Mouse (Mus musculus) embryonic facial prominence, embryonic 10.5 days (tissue): ENCODE measurements around the gene Fam229b. TPM values are rescaled to one million over a fixed set of nuclear protein-coding genes. Genes with fewer than 3 reads are reported as not detected.

Source experiments
- DNase-seq: peaks from one replicate; pipeline ENCODE4 v3.0.0-alpha.2; 2017; ENCODE audit warnings: low spot score
- H3K27ac ChIP-seq: fragments of 300-500 bp; sonication (generic); replicated peaks from 2 replicates; pipeline ENCODE4 v1.5.1; 2016; ENCODE audit warnings: mild to moderate bottlenecking
- H3K27me3 ChIP-seq: fragments of 300-500 bp; sonication (generic); replicated peaks from 2 replicates; pipeline ENCODE4 v1.6.1; 2016; ENCODE audit warnings: low read depth, mild to moderate bottlenecking; ENCODE audit not compliant: poor library complexity, severe bottlenecking
- H3K36me3 ChIP-seq: fragments of 300-500 bp; sonication (generic); replicated peaks from 2 replicates; pipeline ENCODE4 v1.6.1; 2016; ENCODE audit warnings: mild to moderate bottlenecking, moderate library complexity
- H3K4me1 ChIP-seq: fragments of 300-500 bp; sonication (generic); 2 replicates; pipeline ENCODE4 v1.6.1; 2016
- H3K4me3 ChIP-seq: fragments of 300-500 bp; sonication (generic); 2 replicates; pipeline ENCODE4 v1.5.1; 2016; ENCODE audit warnings: mild to moderate bottlenecking, moderate library complexity
- H3K9me3 ChIP-seq: fragments of 300-500 bp; sonication (generic); 2 replicates; pipeline ENCODE4 v1.6.1; 2016; ENCODE audit warnings: mild to moderate bottlenecking
- WGBS: fragments of 180-500 bp; shearing (Covaris S2); methylation state at CpG from one replicate; pipeline ENCODE4 v1.1.7; 2016; 5-methylcytosine and 5-hydroxymethylcytosine counted together
- polyA plus RNA-seq: library from polyadenylated mRNA; unstranded; fragments of >200 nt; fragmentation: Nextera tagmentation; extraction: Ambion mirVana; gene quantifications from 2 replicates; pipeline ENCODE4 v1.2.1, GENCODE M21; 2016

Gene Fam229b
- polyA plus RNA-seq, 1 experiment from 2014 or later = 10.8 TPM

DNA sequence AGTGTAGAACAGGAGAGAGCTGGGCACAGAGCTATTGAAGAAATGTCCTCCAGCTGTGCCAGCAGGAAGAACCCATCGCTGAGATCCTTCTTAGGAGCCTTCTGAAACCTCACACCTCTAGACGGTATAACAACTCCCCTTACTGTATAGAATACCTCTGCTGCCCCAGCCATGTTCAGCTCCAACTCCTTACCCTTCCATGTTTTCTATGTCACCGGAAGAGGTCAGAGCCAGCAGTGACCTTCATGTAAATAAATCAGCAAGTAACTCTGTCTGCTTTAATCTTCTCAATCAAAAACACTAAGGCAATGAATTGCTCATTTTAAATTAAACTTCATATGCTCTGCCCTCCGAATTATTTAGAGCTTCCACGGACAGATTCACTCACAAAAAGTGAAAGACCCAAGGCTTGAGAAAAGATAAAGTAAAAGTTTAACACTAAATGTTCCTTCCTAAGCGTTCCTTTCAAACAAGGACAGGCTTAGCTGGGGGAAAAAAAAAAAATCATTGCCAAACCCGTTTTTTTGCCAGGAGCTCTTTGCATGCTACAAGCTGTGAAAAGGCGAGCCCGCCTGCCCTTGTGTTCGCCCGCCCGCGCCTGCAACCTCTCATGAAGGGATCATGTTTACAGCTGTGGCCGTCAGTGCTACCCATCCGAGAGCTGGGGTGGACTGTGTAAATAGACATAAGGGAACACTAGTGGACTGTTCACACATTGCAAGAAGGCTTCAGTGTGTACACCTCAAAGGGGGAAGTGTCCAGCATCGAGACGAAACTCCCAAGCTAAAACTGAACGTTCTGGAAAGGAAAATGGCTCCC, 29.2 kb upstream of the Fam229b start:
- Histone ChIP-seq H3K4me3 (no peak overlapping the region), H3K36me3 (no peaks in the 10 kb centered on the region), H3K4me1 (peaks cover 27% of the 10 kb centered on the region), H3K27me3 (no peaks in the 10 kb centered on the region; the same call in 1 of the 2 replicates), H3K9me3 (no peaks in the 10 kb centered on the region), H3K27ac (no peak overlapping the region)
- 47% methylated on average over 18 of the region's 18 CpGs for WGBS
- DNase-seq = peak; percentile 53

DNA sequence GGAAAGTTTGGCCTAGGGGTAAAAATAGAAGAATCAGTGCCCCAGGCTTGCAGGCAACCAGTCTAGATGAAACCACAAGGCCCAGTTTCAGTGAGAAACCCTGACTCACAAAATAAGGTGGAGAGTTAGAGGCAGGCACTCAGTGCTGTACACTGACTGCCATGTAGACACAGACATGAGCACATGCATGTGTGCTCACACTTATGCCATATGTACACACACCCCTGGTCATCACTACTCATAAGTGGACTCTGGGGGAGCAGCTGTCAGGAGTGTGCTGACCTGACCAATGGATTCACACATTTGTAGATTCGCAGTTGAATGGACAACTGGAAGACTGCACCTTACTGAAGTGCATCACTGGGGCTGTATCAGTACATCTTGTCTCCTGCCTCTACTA, 27.7 kb upstream of the Fam229b start:
- DNase-seq = no peak
- Histone ChIP-seq H3K36me3 (no peaks in the 10 kb centered on the region), H3K27me3 (no peaks in the 10 kb centered on the region), H3K27ac (no peak overlapping the region), H3K9me3 (no peaks in the 10 kb centered on the region), H3K4me3 (no peak overlapping the region), H3K4me1 (peaks cover 23% of the 10 kb centered on the region)
- WGBS = 100% methylated on average over 1 of the region's 1 CpGs

DNA sequence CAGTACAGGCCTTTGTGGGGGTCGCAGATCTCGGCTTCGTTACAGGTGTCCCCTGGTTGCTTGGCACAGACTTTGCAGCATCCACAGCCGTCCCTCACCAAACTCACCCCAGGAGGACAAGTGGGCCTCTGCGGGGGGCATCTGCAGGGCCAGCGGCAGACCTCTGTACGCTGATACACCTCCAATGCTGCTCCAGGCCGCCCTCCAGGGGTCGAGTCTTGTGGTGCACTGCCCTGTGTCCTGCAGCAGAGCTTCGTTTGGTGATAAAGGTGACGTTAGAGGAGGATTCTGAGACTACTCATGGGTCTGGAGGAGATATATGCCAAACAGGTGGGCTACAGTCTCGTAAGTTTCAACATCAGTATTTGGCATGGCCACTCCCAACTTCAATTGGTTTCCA, 24.6 kb upstream of the Fam229b start:
- no peak overlapping the region for H3K4me3 ChIP-seq
- no peaks in the 10 kb centered on the region for H3K9me3 ChIP-seq
- H3K27me3 ChIP-seq = no peaks in the 10 kb centered on the region
- WGBS = 50% methylated on average over 12 of the region's 12 CpGs
- no peak for DNase-seq
- no peak overlapping the region for H3K27ac ChIP-seq
- H3K4me1 ChIP-seq = peaks cover 9% of the 10 kb centered on the region
- peaks cover 13% of the 10 kb centered on the region for H3K36me3 ChIP-seq

DNA sequence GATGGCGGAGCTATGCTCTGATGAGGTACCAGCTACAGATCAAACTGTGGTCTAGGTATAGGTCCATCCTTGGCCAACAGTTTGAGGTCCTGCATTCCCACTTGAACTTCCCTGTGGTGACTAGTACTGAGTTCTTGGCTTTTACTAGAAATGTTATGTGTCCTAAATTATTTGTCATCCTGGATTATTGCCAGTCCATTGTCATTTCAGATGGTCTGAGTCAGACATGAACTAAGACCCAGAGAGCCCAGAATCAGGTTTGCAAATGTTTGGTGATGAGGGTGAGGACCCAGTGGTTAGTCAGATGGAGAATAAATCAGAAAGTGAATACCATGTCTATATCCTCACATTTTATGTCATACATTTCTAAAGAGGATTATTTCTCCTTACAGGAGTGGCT, 23.6 kb upstream of the Fam229b start:
- WGBS = 91% methylated on average over 1 of the region's 1 CpGs

DNA sequence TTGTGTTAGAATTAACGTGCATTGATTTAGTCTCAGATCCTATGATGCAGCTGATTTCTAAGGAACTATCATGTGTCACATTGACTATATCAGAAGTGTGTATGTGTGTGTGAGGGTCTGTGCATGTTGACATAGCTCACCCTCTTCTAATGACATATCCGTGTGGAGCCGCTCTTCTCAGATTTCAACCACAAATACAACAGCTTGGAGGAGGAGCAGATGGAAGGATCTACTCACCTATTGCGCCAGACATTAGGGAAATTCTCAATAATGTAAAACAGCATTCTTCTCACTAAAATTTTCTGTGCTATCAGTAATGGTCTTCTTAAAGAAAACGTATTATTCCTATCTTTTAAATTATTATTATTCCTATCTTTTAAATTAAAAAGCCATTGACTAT, 23.0 kb upstream of the Fam229b start:
- no peaks in the 10 kb centered on the region for H3K27me3 ChIP-seq
- no peak overlapping the region for H3K4me3 ChIP-seq
- DNase-seq = no peak
- peaks cover 24% of the 10 kb centered on the region for H3K36me3 ChIP-seq
- 85% methylated on average over 5 of the region's 5 CpGs for WGBS
- H3K4me1 ChIP-seq = no peaks in the 10 kb centered on the region
- no peak overlapping the region for H3K27ac ChIP-seq
- no peaks in the 10 kb centered on the region for H3K9me3 ChIP-seq

More for the DNA sequence above, 23.6 kb upstream of the Fam229b start:
- H3K4me1 ChIP-seq = no peaks in the 10 kb centered on the region
- no peak for DNase-seq
- H3K27me3 ChIP-seq = no peaks in the 10 kb centered on the region
- H3K36me3 ChIP-seq = peaks cover 21% of the 10 kb centered on the region
- H3K27ac ChIP-seq = no peak overlapping the region
- no peaks in the 10 kb centered on the region for H3K9me3 ChIP-seq
- H3K4me3 ChIP-seq = no peak overlapping the region

DNA sequence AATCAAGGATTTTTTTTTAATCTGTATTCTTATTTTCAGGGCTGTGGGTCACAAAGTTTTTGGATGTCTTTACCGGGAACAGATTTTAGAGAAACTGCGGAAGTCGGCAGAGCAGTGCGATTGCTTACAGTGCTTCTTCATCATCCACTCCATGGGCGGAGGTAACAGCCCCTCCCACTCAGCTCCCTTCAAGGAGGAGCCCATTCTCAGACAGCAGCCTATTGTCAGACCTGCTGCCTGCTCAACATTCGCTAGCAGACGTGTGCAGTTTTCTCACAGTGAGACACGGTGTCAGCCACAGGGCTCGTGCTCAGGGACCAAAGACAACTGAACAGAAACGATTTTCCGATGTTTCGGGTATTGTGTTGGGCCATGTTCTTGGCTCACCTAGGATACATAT, 8.5 kb upstream of the Fam229b start:
- WGBS = 81% methylated on average over 12 of the region's 12 CpGs

DNA sequence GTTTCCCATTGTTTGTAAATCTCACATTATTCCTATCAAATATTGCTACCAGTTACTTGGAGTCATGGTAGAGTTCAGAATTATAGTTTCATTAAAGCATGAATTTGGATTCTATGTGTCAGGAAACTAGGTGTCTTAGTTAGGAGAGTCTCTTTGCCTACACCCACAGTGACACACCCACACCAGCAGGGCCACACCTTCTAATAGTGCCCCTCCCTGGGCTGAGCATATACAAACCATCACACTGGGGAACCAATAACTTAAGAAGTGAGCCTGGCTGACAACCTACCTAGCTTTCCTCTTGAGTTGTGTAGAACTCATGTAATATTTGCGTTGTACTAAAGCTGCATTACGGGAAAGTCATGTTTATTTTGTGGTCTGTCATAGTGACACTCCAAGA, 7.7 kb upstream of the Fam229b start:
- 96% methylated on average over 2 of the region's 2 CpGs for WGBS
- no peak for DNase-seq
- Histone ChIP-seq H3K4me1 (peaks cover 7% of the 10 kb centered on the region), H3K36me3 (peaks cover 99% of the 10 kb centered on the region), H3K27ac (no peak overlapping the region), H3K4me3 (no peak overlapping the region), H3K27me3 (no peaks in the 10 kb centered on the region), H3K9me3 (no peaks in the 10 kb centered on the region)

More for the DNA sequence above, 8.5 kb upstream of the Fam229b start:
- no peak overlapping the region for H3K4me3 ChIP-seq
- H3K27me3 ChIP-seq = no peaks in the 10 kb centered on the region
- no peak for DNase-seq
- H3K4me1 ChIP-seq = no peaks in the 10 kb centered on the region
- H3K9me3 ChIP-seq = no peaks in the 10 kb centered on the region
- H3K27ac ChIP-seq = no peak overlapping the region
- H3K36me3 ChIP-seq = peaks cover 99% of the 10 kb centered on the region

DNA sequence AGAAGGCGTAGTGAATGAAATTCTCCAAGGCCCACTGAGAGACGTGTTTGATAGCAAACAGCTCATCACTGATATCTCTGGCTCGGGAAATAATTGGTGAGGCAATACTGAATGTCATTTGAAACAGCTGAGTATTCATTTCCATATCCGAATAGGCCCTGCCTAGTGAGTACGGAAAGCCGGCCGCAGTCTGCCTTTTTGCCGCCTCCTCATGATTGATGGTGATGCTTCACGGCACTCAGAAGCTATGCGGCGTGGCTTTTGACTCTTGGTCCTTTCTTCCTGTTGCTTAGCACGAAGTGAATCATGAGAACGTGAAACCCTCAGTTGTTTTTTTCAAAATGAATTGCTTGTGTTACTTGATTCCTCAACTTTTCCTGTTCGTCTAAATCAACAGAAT, 7.1 kb upstream of the Fam229b start:
- Histone ChIP-seq H3K4me1 (peaks cover 12% of the 10 kb centered on the region), H3K27ac (no peak overlapping the region), H3K4me3 (no peak overlapping the region), H3K9me3 (no peaks in the 10 kb centered on the region), H3K27me3 (no peaks in the 10 kb centered on the region), H3K36me3 (peaks cover 97% of the 10 kb centered on the region)
- no peak for DNase-seq
- WGBS = 89% methylated on average over 14 of the region's 14 CpGs

DNA sequence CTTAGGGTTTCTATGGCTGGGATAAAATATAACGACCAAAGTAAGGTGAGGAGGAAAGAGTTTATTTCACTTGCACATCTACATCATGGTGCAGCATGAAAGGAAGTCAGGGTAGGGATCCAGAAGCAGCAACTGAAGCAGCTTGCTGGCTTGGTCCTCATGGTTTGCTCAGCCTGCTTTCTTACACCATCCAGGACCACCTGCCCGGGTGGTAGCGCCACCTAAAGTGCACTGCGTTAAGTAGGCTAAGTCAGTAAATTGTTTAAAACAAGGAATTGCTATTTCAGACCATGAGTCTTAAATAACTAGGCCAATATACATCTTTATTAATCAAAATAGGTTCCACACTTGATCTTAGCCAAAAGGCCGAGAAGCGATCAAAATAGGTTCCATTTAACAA, 5.0 kb upstream of the Fam229b start:
- Histone ChIP-seq H3K36me3 (peaks cover 78% of the 10 kb centered on the region), H3K27me3 (no peaks in the 10 kb centered on the region), H3K9me3 (no peaks in the 10 kb centered on the region), H3K4me1 (peaks cover 30% of the 10 kb centered on the region), H3K27ac (no peak overlapping the region), H3K4me3 (no peak overlapping the region)
- no peak for DNase-seq
- WGBS = 85% methylated on average over 6 of the region's 6 CpGs

DNA sequence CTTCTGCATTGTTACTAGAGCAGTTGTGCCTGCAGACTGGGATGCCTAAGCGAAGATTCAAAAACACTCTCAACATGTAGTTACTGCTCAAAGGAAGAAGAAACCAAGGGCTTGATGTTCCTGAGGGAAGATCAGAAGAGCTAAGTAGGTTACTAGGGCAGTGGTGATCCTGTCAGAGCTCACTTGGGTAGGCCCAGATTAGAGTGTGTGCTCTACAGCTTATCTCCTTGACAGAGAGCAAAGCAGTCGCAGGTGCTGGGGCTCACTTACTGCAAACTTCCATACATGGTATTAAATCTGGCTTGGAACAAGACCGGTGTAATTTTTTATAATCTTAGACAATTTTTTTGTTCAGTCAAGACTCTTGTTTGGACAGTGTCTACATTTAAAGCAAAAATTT, 4.1 kb upstream of the Fam229b start:
- Histone ChIP-seq H3K27ac (no peak overlapping the region), H3K9me3 (no peaks in the 10 kb centered on the region), H3K27me3 (no peaks in the 10 kb centered on the region), H3K36me3 (peaks cover 68% of the 10 kb centered on the region), H3K4me3 (no peak overlapping the region), H3K4me1 (peaks cover 35% of the 10 kb centered on the region)
- 93% methylated on average over 3 of the region's 3 CpGs for WGBS
- no peak for DNase-seq

DNA sequence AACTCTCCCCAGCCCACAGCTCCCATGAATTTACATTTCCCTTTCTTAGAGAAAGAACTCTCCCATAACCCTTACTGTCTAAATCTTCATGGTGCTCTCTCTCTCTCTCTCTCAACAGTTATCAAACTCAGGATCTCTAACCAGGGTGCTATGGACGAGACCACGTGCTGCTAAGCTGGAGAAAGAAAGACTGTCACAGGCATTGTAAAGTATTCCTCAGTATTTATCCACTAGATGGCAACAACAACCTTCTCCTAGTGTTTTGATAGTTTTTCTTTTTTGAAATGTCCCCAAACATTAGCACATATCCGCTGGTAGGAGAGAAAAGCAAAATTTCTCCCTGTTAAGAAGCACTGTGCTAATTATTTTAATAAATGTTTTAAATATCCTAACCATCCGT, 12.3 kb downstream of the Fam229b start:
- H3K4me1 ChIP-seq = no peaks in the 10 kb centered on the region
- no peaks in the 10 kb centered on the region for H3K36me3 ChIP-seq
- H3K9me3 ChIP-seq = no peaks in the 10 kb centered on the region
- H3K27ac ChIP-seq = no peak overlapping the region
- H3K27me3 ChIP-seq = no peaks in the 10 kb centered on the region
- DNase-seq = no peak
- H3K4me3 ChIP-seq = no peak overlapping the region
- 39% methylated on average over 4 of the region's 4 CpGs for WGBS

DNA sequence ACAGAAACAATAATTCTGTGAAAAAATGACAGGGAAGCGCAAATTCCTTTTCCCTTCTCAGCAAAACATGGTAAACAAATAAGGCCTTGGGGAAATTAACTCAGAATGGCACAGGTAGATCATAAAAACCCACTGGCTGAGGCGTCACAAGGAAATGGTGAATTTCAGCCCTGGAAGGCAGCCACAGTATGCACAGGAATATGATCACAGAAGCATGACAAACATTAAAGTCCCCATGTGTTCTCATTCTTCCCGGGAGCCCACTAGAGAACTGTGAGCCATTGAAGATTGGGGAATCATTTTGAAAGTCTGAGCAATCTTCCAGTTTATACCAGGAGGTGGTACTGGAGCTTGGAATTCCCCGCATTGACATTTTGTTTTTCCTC, 24.2 kb downstream of the Fam229b start:
- H3K27me3 ChIP-seq = no peaks in the 10 kb centered on the region
- DNase-seq = no peak
- H3K36me3 ChIP-seq = no peaks in the 10 kb centered on the region
- no peak overlapping the region for H3K4me3 ChIP-seq
- 73% methylated on average over 4 of the region's 4 CpGs for WGBS
- no peaks in the 10 kb centered on the region for H3K4me1 ChIP-seq
- no peaks in the 10 kb centered on the region for H3K9me3 ChIP-seq
- H3K27ac ChIP-seq = no peak overlapping the region

DNA sequence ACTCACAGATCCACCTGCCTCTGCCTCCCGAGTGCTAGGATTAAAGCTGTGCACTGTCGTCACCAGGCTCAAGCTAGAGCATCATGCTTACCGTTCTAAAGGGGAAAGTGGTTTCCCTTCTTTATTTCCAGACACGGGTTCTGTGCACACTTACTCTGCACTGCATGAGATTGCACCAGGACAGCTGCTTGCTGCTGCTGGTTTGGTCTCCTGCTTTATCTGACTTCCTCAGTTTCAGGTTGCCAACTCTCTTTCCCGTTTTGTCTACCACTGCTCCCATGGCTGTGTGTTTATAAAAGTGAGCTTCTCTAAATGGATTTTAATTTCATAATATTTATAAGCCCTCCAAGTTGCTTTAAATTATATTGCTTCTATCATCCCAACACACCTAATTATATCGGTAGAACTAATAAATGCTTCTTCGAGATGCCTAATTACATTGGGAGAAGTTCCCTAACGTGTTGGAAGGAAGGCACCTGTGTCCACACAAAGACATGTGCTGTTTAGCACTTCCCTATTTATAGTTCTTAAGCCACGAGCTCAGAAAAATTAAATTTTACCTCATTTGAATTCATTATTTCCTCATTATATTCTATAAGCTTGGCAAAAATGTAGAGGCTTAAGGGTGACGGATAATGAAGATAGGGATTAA, 24.8 kb downstream of the Fam229b start:
- no peak overlapping the region for H3K4me3 ChIP-seq
- no peaks in the 10 kb centered on the region for H3K9me3 ChIP-seq
- H3K27ac ChIP-seq = no peak overlapping the region
- no peak for DNase-seq
- H3K36me3 ChIP-seq = no peaks in the 10 kb centered on the region
- H3K27me3 ChIP-seq = no peaks in the 10 kb centered on the region
- H3K4me1 ChIP-seq = no peaks in the 10 kb centered on the region
- WGBS = 79% methylated on average over 10 of the region's 10 CpGs
